ENCODE assay signal across 30 mouse cellular contexts in genomic region chr2:105507160-105507559, GRCm38 (mm10).
A peak's percentile ranks its signal among the peaks of the same experiment; 100 is the strongest.
DNase-seq lines count a peak whose midpoint lies in the region; ATAC-seq lines count a peak whose summit lies in the region.
"Had no signal": no experiment of that assay in that cellular context is flagged by ENCODE, and none has a peak within 500 bp of the region (broad histone marks: within the 10 kb centered on the region; RNA-seq: fewer than 3 reads in every experiment).

No protein-coding gene starts in this region.

- H3K27ac ChIP-seq in forebrain, embryonic 11.5 days (ENCODE audit: low read depth, low read length), result no peak overlapping the region
- H3K27ac ChIP-seq in forebrain, embryonic 10.5 days, result no peak overlapping the region
- H3K27ac ChIP-seq in heart, embryonic 13.5 days (replicated peaks), result no peak overlapping the region
- H3K27ac ChIP-seq in heart, embryonic 16.5 days (ENCODE audit: low read length), result no peak overlapping the region
- no peak overlapping the region for H3K27ac ChIP-seq in limb, embryonic 10.5 days
- H3K27ac ChIP-seq in midbrain, embryonic 15.5 days, result no peak overlapping the region
- H3K27ac ChIP-seq: embryonic facial prominence, embryonic 10.5 days; embryonic facial prominence, embryonic 13.5 days; gastrocnemius, adult 2 months; heart, adult 2 months; hindbrain, embryonic 14.5 days; hindbrain, postnatal 0 days had no signal

- no peak overlapping the region for H3K4me3 ChIP-seq in forebrain, embryonic 11.5 days (ENCODE audit: low read depth, low read length)
- no peak overlapping the region for H3K4me3 ChIP-seq in forebrain, embryonic 10.5 days
- no peak overlapping the region for H3K4me3 ChIP-seq in heart, embryonic 13.5 days
- H3K4me3 ChIP-seq in heart, embryonic 16.5 days (ENCODE audit: low read length), result no peak overlapping the region
- H3K4me3 ChIP-seq in limb, embryonic 10.5 days, result no peak overlapping the region
- no peak overlapping the region for H3K4me3 ChIP-seq in midbrain, embryonic 15.5 days
- H3K4me3 ChIP-seq: embryonic facial prominence, embryonic 10.5 days; embryonic facial prominence, embryonic 13.5 days; erythroblast, embryonic 14.5 days; gastrocnemius, adult 2 months; heart, adult 2 months had no signal

- H3K9me3 ChIP-seq in forebrain, embryonic 11.5 days (ENCODE audit: control insufficient read depth, low read length), result no peaks in the 10 kb centered on the region
- no peaks in the 10 kb centered on the region for H3K9me3 ChIP-seq in forebrain, embryonic 10.5 days
- H3K9me3 ChIP-seq in heart, embryonic 13.5 days, result no peaks in the 10 kb centered on the region
- H3K9me3 ChIP-seq in heart, embryonic 16.5 days (replicated peaks; ENCODE audit: control insufficient read depth, low read length), result no peaks in the 10 kb centered on the region
- H3K9me3 ChIP-seq in limb, embryonic 10.5 days (replicated peaks), result no peaks in the 10 kb centered on the region
- H3K9me3 ChIP-seq in midbrain, embryonic 15.5 days, result no peaks in the 10 kb centered on the region
- H3K9me3 ChIP-seq: embryonic facial prominence, embryonic 10.5 days; embryonic facial prominence, embryonic 13.5 days had no signal

- H3K9ac ChIP-seq in forebrain, embryonic 11.5 days (ENCODE audit: low read length), result no peak overlapping the region
- H3K9ac ChIP-seq in heart, embryonic 13.5 days, result no peak overlapping the region
- no peak overlapping the region for H3K9ac ChIP-seq in heart, embryonic 16.5 days (ENCODE audit: low read length)
- no peak overlapping the region for H3K9ac ChIP-seq in midbrain, embryonic 15.5 days
- H3K9ac ChIP-seq: embryonic facial prominence, embryonic 13.5 days; forebrain, postnatal 0 days; hindbrain, embryonic 14.5 days had no signal

- no peaks in the 10 kb centered on the region for H3K36me3 ChIP-seq in forebrain, embryonic 11.5 days (ENCODE audit: control insufficient read depth, insufficient read depth, low read length)
- H3K36me3 ChIP-seq in forebrain, embryonic 10.5 days (replicated peaks), result no peaks in the 10 kb centered on the region
- no peaks in the 10 kb centered on the region for H3K36me3 ChIP-seq in heart, embryonic 13.5 days
- no peaks in the 10 kb centered on the region for H3K36me3 ChIP-seq in heart, embryonic 16.5 days (ENCODE audit: control insufficient read depth, insufficient read depth)
- H3K36me3 ChIP-seq in limb, embryonic 10.5 days, result no peaks in the 10 kb centered on the region
- H3K36me3 ChIP-seq in midbrain, embryonic 15.5 days (replicated peaks), result no peaks in the 10 kb centered on the region
- H3K36me3 ChIP-seq: embryonic facial prominence, embryonic 10.5 days; embryonic facial prominence, embryonic 13.5 days had no signal

- no peak for ATAC-seq in forebrain, embryonic 11.5 days (replicated peaks; ENCODE audit: low FRiP score)
- ATAC-seq in heart, embryonic 13.5 days (ENCODE audit: extremely low read depth, insufficient number of reproducible peaks, low FRiP score, low TSS enrichment), result no peak
- ATAC-seq in heart, embryonic 16.5 days (replicated peaks; ENCODE audit: extremely low read depth, insufficient read depth, low FRiP score), result peak; percentile 78; the same call in 1 of the 2 replicates
- no peak for ATAC-seq in midbrain, embryonic 15.5 days (replicated peaks)
- ATAC-seq: activated CD4-positive, CD25-positive, alpha-beta regulatory T cell, adult 4 months; forebrain, embryonic 14.5 days; forebrain, postnatal 0 days; hindbrain, postnatal 0 days; inflammation-experienced regulatory T-cells, adult 6 months had no signal

- peak; percentile 37 for DNase-seq in forebrain, embryonic 11.5 days (ENCODE audit: low spot score)
- no peak for DNase-seq in forebrain, embryonic 10.5 days (ENCODE audit: extremely low spot score, low spot score)
- no peak for DNase-seq in heart, postnatal 14 days
- no peak for DNase-seq in heart, postnatal 25 days (ENCODE audit: low spot score)
- peak; percentile 20 for DNase-seq in limb, embryonic 10.5 days (ENCODE audit: low spot score)
- DNase-seq: adrenal gland, adult 8-10 months; adrenal gland, postnatal 25 days; cerebellum, adult 11-12 months; cerebellum, adult 8-10 months; cerebellum, postnatal 10 days; cerebellum, postnatal 36 days; embryo, embryonic 11 days; forebrain, postnatal 0 days; gastrocnemius, adult 2 months; gastrocnemius, postnatal 14 days; heart, adult 2 months; heart, postnatal 4 days; kidney, adult 11 months; kidney, adult 8-10 months had no signal

- WGBS in forebrain, embryonic 11.5 days, result 87% methylated on average over 4 of the region's 4 CpGs
- 72% methylated on average over 4 of the region's 4 CpGs for WGBS in forebrain, embryonic 10.5 days
- WGBS in heart, embryonic 13.5 days, result 12% methylated on average over 4 of the region's 4 CpGs
- 10% methylated on average over 4 of the region's 4 CpGs for WGBS in heart, embryonic 16.5 days
- WGBS in limb, embryonic 10.5 days, result 50% methylated on average over 4 of the region's 4 CpGs
- WGBS in midbrain, embryonic 15.5 days, result 66% methylated on average over 4 of the region's 4 CpGs

- no peaks in the 10 kb centered on the region for H3K27me3 ChIP-seq in forebrain, embryonic 11.5 days (ENCODE audit: control insufficient read depth, insufficient read depth, low read length)
- no peaks in the 10 kb centered on the region; the same call in 1 of the 2 replicates for H3K27me3 ChIP-seq in forebrain, embryonic 10.5 days (ENCODE audit: poor library complexity, severe bottlenecking)
- H3K27me3 ChIP-seq in heart, embryonic 13.5 days (replicated peaks), result no peaks in the 10 kb centered on the region
- no peaks in the 10 kb centered on the region for H3K27me3 ChIP-seq in heart, embryonic 16.5 days (ENCODE audit: control insufficient read depth, insufficient read depth, low read length)
- H3K27me3 ChIP-seq in limb, embryonic 10.5 days (ENCODE audit: low read depth, poor library complexity, severe bottlenecking), result no peaks in the 10 kb centered on the region
- no peaks in the 10 kb centered on the region; the same call in 1 of the 2 replicates for H3K27me3 ChIP-seq in midbrain, embryonic 15.5 days (replicated peaks)
- H3K27me3 ChIP-seq: embryonic facial prominence, embryonic 13.5 days had no signal

- no peak overlapping the region for H3K4me2 ChIP-seq in forebrain, embryonic 11.5 days (ENCODE audit: low read depth, low read length, severe bottlenecking)
- peak overlapping the region; percentile 3; the same call in 1 of the 2 replicates for H3K4me2 ChIP-seq in heart, embryonic 13.5 days
- H3K4me2 ChIP-seq in heart, embryonic 16.5 days (ENCODE audit: low read depth, low read length), result no peak overlapping the region
- H3K4me2 ChIP-seq in midbrain, embryonic 15.5 days, result no peak overlapping the region
- H3K4me2 ChIP-seq: embryonic facial prominence, embryonic 13.5 days; hindbrain, embryonic 14.5 days had no signal

- intact Hi-C loops in heart, postnatal 14 days (cut with DNase I), result no loop called here
- intact Hi-C loops in heart, postnatal 25 days (cut with DNase I), result no loop called here

- no peaks in the 10 kb centered on the region for H3K4me1 ChIP-seq in forebrain, embryonic 11.5 days (replicated peaks; ENCODE audit: control insufficient read depth, insufficient read depth, low read length)
- H3K4me1 ChIP-seq in forebrain, embryonic 10.5 days, result peaks cover 6% of the 10 kb centered on the region; the same call in 1 of the 2 replicates
- peaks cover 23% of the 10 kb centered on the region for H3K4me1 ChIP-seq in heart, embryonic 13.5 days
- H3K4me1 ChIP-seq in heart, embryonic 16.5 days (ENCODE audit: control insufficient read depth, insufficient read depth, low read length), result peaks cover 12% of the 10 kb centered on the region; the same call in 1 of the 2 replicates
- H3K4me1 ChIP-seq in limb, embryonic 10.5 days, result no peaks in the 10 kb centered on the region
- H3K4me1 ChIP-seq in midbrain, embryonic 15.5 days, result no peaks in the 10 kb centered on the region
- H3K4me1 ChIP-seq: embryonic facial prominence, embryonic 13.5 days had no signal

Comparison
In these comparisons a context has a peak if more than half of its experiments do, and no peak if none do; other contexts are left out.
1. DNase-seq: peak in forebrain, embryonic 11.5 days (single experiment) and limb, embryonic 10.5 days (single experiment); none in forebrain, embryonic 10.5 days (single experiment), heart, postnatal 14 days (0 of 2) and heart, postnatal 25 days (single experiment).